ENCODE assay signal across 8 mouse cellular contexts in the genomic region with DNA sequence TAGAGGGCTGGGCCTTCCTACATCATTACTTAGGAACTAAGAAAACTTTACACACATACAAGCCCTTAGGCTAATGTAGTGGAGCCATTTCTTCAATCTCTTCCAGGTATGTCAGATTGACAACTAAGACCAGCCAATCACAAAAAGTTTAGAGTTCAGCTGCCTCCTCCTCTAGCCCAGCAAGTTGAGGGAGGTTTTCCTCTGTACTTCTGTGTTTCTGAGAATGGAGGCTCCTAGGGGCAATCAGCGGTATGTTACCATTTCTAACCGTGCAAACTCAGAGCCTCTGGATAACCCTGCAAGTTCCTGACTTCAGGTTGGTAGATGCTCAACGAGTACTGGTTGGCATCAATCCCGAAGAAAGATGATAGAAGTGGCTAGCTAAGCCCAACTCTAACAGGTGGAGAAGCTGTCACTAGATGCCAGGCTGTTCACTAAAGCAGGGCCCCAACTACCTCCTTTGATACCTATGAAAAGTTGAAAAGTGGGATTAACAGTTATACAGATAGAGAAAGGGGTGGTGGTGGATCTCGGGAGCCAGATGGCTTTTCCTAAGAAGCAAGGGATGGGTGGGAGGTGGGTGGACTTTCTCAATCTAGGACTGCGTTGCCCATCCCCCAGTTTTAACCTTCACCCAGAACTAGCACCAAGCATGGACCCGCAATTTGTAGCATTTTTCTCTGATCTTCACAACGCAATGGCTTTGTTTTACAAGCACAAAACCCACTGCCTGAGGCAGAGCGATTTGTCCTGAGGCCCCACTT. TPM values are rescaled to one million over a fixed set of nuclear protein-coding genes. Genes with fewer than 3 reads are reported as not detected.
A peak's percentile ranks its signal among the peaks of the same experiment; 100 is the strongest.
DNase-seq lines count a peak whose midpoint lies in the region; ATAC-seq and TF ChIP-seq lines count a peak whose summit lies in the region.

No protein-coding gene starts in this region.

- peaks cover 16% of the 10 kb centered on the region for H3K4me1 ChIP-seq in kidney, adult 2 months (ENCODE audit: control insufficient read depth, insufficient read depth, low read length)
- H3K4me1 ChIP-seq in ES-E14 (ENCODE audit: control insufficient read depth in 2 of 2, insufficient read depth in 2 of 2, low read length in 2 of 2, poor library complexity in 1 of 2): peaks cover 4 to 18% of the 10 kb centered on the region in 2 experiments; a peak in 1 of 4 replicates
- peaks cover 14% of the 10 kb centered on the region for H3K4me1 ChIP-seq in forebrain, embryonic 11.5 days (replicated peaks; ENCODE audit: control insufficient read depth, insufficient read depth, low read length)
- H3K4me1 ChIP-seq in liver, embryonic 12.5 days: peaks cover 54% of the 10 kb centered on the region

- H3K4me3 ChIP-seq in kidney, adult 2 months (ENCODE audit: insufficient read depth, low read depth, low read length): peak overlapping the region; percentile 68
- H3K4me3 ChIP-seq in ES-E14 (ENCODE audit: insufficient read depth in 1 of 2, low read depth in 1 of 2, low read length in 2 of 2, poor library complexity in 1 of 2, severe bottlenecking in 1 of 2): peak overlapping the region; percentile 64 to 88
- H3K4me3 ChIP-seq in forebrain, embryonic 11.5 days (ENCODE audit: low read depth, low read length): peak overlapping the region; percentile 84
- H3K4me3 ChIP-seq in liver, embryonic 12.5 days: peak overlapping the region; percentile 74

- H3K36me3 ChIP-seq in kidney, adult 2 months (ENCODE audit: control insufficient read depth, insufficient read depth, low read length): no peaks in the 10 kb centered on the region
- H3K36me3 ChIP-seq in ES-E14 (ENCODE audit: control insufficient read depth, insufficient read depth, low read length, poor library complexity, severe bottlenecking): peaks cover 10% of the 10 kb centered on the region; the same call in 1 of the 2 replicates
- peaks cover 2% of the 10 kb centered on the region; the same call in 1 of the 2 replicates for H3K36me3 ChIP-seq in forebrain, embryonic 11.5 days (ENCODE audit: control insufficient read depth, insufficient read depth, low read length)
- peaks cover 23% of the 10 kb centered on the region for H3K36me3 ChIP-seq in liver, embryonic 12.5 days

- H3K4me2 ChIP-seq in forebrain, embryonic 11.5 days (ENCODE audit: low read depth, low read length, severe bottlenecking): peak overlapping the region; percentile 74
- H3K4me2 ChIP-seq in liver, embryonic 12.5 days: peak overlapping the region; percentile 97

- no peak for TF ChIP-seq POLR2A in kidney, adult 2 months (IDR thresholded peaks at IDR 0.05; ENCODE audit: low read depth, low read length)

- in situ Hi-C loops in ES-E14 (cut with MboI; ENCODE audit: low sequenced_read_pairs in 2 of 2, unreplicated experiment in 2 of 2): no loop called here

- peak overlapping the region; percentile 65 for H3K27ac ChIP-seq in kidney, adult 2 months (ENCODE audit: insufficient read depth, low read depth, low read length)
- H3K27ac ChIP-seq in ES-E14 (ENCODE audit: insufficient read depth, low read depth, low read length, poor library complexity, severe bottlenecking): no peak overlapping the region
- peak overlapping the region; percentile 48 for H3K27ac ChIP-seq in forebrain, embryonic 11.5 days (ENCODE audit: low read depth, low read length)
- H3K27ac ChIP-seq in liver, embryonic 12.5 days: peak overlapping the region; percentile 73

- no peak for TF ChIP-seq CTCF in kidney, adult 2 months (conservative IDR thresholded peaks at IDR 0.05; ENCODE audit: insufficient read depth, insufficient read length, low read depth, low read length)

- H3K9ac ChIP-seq in ES-E14 (ENCODE audit: insufficient read depth, low read depth, low read length, poor library complexity, severe bottlenecking): peak overlapping the region; percentile 82
- peak overlapping the region; percentile 82 for H3K9ac ChIP-seq in forebrain, embryonic 11.5 days (ENCODE audit: low read length)
- peak overlapping the region; percentile 81 for H3K9ac ChIP-seq in liver, embryonic 12.5 days

- peak; percentile 32 for DNase-seq in kidney, adult 2 months
- DNase-seq in kidney, adult 18-20 months: no peak
- DNase-seq in ES-E14 (ENCODE audit: low read depth, low spot score): no peak
- no peak for DNase-seq in forebrain, embryonic 11.5 days (ENCODE audit: low spot score)
- no peak for DNase-seq in ovary, postnatal 36 days (ENCODE audit: low spot score)
- DNase-seq in right cerebral cortex, adult 18-20 months: no peak
- DNase-seq in right cerebral cortex, postnatal 36 days (ENCODE audit: low spot score in 2 of 2): no peak

- H3K27me3 ChIP-seq in kidney, adult 2 months (replicated peaks; ENCODE audit: control insufficient read depth, insufficient read depth, low read length): no peaks in the 10 kb centered on the region
- no peaks in the 10 kb centered on the region for H3K27me3 ChIP-seq in forebrain, embryonic 11.5 days (ENCODE audit: control insufficient read depth, insufficient read depth, low read length)
- H3K27me3 ChIP-seq in liver, embryonic 12.5 days (replicated peaks): peaks cover 10% of the 10 kb centered on the region

- no peaks in the 10 kb centered on the region for H3K9me3 ChIP-seq in ES-E14 (ENCODE audit: control insufficient read depth, insufficient read depth, low read depth, low read length)
- H3K9me3 ChIP-seq in forebrain, embryonic 11.5 days (ENCODE audit: control insufficient read depth, low read length): no peaks in the 10 kb centered on the region
- H3K9me3 ChIP-seq in liver, embryonic 12.5 days (replicated peaks): no peaks in the 10 kb centered on the region

- 23% methylated on average over 9 of the region's 9 CpGs for WGBS in kidney, adult 2 months
- 37% methylated on average over 9 of the region's 9 CpGs for WGBS in forebrain, embryonic 11.5 days
- 34% methylated on average over 9 of the region's 9 CpGs for WGBS in liver, embryonic 12.5 days (ENCODE audit: insufficient replicate concordance)

- ATAC-seq in forebrain, embryonic 11.5 days (replicated peaks; ENCODE audit: low FRiP score): peak; percentile 29; the same call in 1 of the 2 replicates
- ATAC-seq in liver, embryonic 12.5 days: peak; percentile 4; the same call in 1 of the 2 replicates

TF ChIP-seq in ES-E14, 5 proteins besides CTCF, POLR2A, EP300 and RAD21:
- TF ChIP-seq HCFC1 (IDR thresholded peaks at IDR 0.05; ENCODE audit: borderline replicate concordance, insufficient read depth, low read length) (no peak), ZC3H11A (IDR thresholded peaks at IDR 0.05; ENCODE audit: borderline replicate concordance, low read depth, low read length) (no peak), ZNF384 (IDR thresholded peaks at IDR 0.05; ENCODE audit: low read depth, low read length) (no peak), MAFK (IDR thresholded peaks at IDR 0.05; ENCODE audit: insufficient read depth, low read depth, low read length) (no peak), CHD2 (IDR thresholded peaks at IDR 0.05; ENCODE audit: low read depth, low read length) (no peak)

RNA-seq across cellular contexts. Expression of a gene that starts 0.6 kb away (rescaled TPM):
- 131 and 141 TPM in 2 replicates for polyA plus RNA-seq in kidney, adult 2 months (2012; rRNA removed)
- 97.5 and 142 TPM in 2 replicates for total RNA-seq in ES-E14 (2012; rRNA removed)
- 139 and 145 TPM in 2 replicates for polyA plus RNA-seq in forebrain, embryonic 11.5 days (2014; fragmentation: Nextera tagmentation; extraction: Ambion mirVana)
- polyA plus RNA-seq in liver, embryonic 12.5 days (2016; fragmentation: Nextera tagmentation; extraction: Ambion mirVana): 44.6 and 45.7 TPM in 2 replicates

RNA-seq across cellular contexts. Expression of a gene that starts 1.2 kb away (rescaled TPM):
- 52.4 and 66.1 TPM in 2 replicates for polyA plus RNA-seq in kidney, adult 2 months (2012; rRNA removed)
- total RNA-seq in ES-E14 (2012; rRNA removed): 20.0 and 21.2 TPM in 2 replicates
- polyA plus RNA-seq in forebrain, embryonic 11.5 days (2014; fragmentation: Nextera tagmentation; extraction: Ambion mirVana): 35.7 and 37.6 TPM in 2 replicates
- 28.6 and 28.7 TPM in 2 replicates for polyA plus RNA-seq in liver, embryonic 12.5 days (2016; fragmentation: Nextera tagmentation; extraction: Ambion mirVana)
